Mouse (Mus musculus) skeletal muscle tissue, postnatal 0 days (tissue): ENCODE measurements around the gene Adgrg3. TPM values are rescaled to one million over a fixed set of nuclear protein-coding genes. Genes with fewer than 3 reads are reported as not detected.

Source experiments
- polyA plus RNA-seq: library from polyadenylated mRNA; unstranded; fragments of >200 nt; fragmentation: Nextera tagmentation; extraction: Ambion mirVana; gene quantifications from 2 replicates; pipeline ENCODE4 v1.2.1, GENCODE M21; 2015

Gene Adgrg3
- polyA plus RNA-seq, result 1.1 and 1.6 TPM in 2 replicates

GRCm38 (mm10) chr8:95017451-95017850 lies at the start of gene Adgrg3:
Adgrg3 (plus strand) TSS chr8:95017692.

GRCm38 (mm10) chr8:94974467-94975165 lies 42.9 kb upstream of the Adgrg3 start, which contains the start of gene Adgrg1:
Adgrg1 (plus strand) TSS chr8:94974751.

GRCm38 (mm10) chr8:95054927-95055510 lies 37.5 kb downstream of the Adgrg3 start, which contains the start of gene Drc7:
Drc7 (plus strand) TSS chr8:95055103.

GRCm38 (mm10) chr8:95080381-95081341 lies 63.2 kb downstream of the Adgrg3 start, which contains the start of gene Katnb1:
Katnb1 (plus strand) TSS chr8:95081186.

Other genes with a start within 250 kb of the Adgrg3 start
- gene Cx3cl1, start 245.7 kb upstream of the Adgrg3 start, polyA plus RNA-seq, result 1.5 and 1.9 TPM in 2 replicates
- gene Ccl17, start 207.2 kb upstream of the Adgrg3 start, polyA plus RNA-seq, result not detected in 2 replicates
- 250 and 264 TPM in 2 replicates for gene Coq9, start 179.4 kb upstream of the Adgrg3 start, polyA plus RNA-seq
- gene Ciapin1, start 179.3 kb upstream of the Adgrg3 start, polyA plus RNA-seq, result 45.3 and 46.2 TPM in 2 replicates
- gene Polr2c, start 160.2 kb upstream of the Adgrg3 start, polyA plus RNA-seq, result 85.7 and 93.4 TPM in 2 replicates
- 9.0 and 9.3 TPM in 2 replicates for gene Dok4, start 141.4 kb upstream of the Adgrg3 start, polyA plus RNA-seq
- gene Ccdc102a, start 99.6 kb upstream of the Adgrg3 start, polyA plus RNA-seq, result 16.3 and 18.5 TPM in 2 replicates
- 0.16 and 0.17 TPM in 2 replicates for gene Adgrg5, start 94.0 kb upstream of the Adgrg3 start, polyA plus RNA-seq
- 5.2 and 9.1 TPM in 2 replicates for gene Adgrg1, start 42.9 kb upstream of the Adgrg3 start, polyA plus RNA-seq
- gene Drc7, start 37.4 kb downstream of the Adgrg3 start, polyA plus RNA-seq, result not detected in 2 replicates
- gene Katnb1, start 63.5 kb downstream of the Adgrg3 start, polyA plus RNA-seq, result 11.9 and 12.1 TPM in 2 replicates
- gene Kifc3, start 185.1 kb downstream of the Adgrg3 start, polyA plus RNA-seq, result 17.6 and 18.0 TPM in 2 replicates